Mouse (Mus musculus) ES-CJ7 (cell line): Measurements from ENCODE around the gene Pcnt.

Experiments used
- DNase-seq: peaks from one replicate; pipeline ENCODE4 v3.0.0; 2011; ENCODE audit warnings: low read depth, low spot score

Pcnt gene

DNA sequence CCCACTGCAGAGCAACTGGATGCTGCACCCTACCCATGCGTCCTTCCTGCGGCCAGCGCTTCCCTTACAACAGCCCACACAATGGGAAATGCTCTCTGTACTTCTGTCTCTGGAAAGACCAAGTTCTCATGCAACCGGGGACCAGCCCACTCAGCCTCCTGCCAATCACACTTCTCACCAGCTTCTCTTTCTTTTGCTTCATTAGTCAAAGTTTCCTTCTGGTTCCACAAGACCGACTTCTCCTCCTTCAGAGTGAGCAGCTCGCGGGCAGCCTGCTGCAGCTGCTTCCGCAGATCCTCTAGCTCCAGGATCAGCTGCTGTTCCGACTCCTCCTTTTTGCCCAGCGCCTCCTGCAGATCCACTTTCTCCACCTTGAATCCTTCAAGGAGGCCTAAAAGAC lies 34.1 kb downstream of the Pcnt start:
- DNase-seq = no peak

DNA sequence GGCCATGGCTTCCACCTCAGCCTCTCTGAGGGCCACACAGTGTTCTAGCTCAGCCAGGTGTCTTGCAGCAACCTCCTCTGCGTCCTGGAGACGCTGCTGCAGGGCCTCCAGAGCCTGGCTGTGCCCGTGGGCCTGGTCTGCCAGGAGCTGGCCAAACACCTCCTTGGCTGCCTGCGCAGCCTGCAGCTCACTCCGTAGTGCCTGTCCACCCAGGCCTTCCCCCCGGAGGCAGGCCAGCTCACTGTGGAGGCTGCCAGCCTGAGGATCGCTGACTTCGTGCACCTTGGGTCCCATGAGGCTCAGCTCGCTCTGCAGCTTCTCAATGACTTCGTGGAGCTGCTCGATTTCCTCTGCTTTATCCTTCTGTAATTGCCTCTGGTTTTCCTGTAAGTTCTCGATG lies 50.0 kb downstream of the Pcnt start:
- no peak for DNase-seq

- peak; percentile 66 for DNase-seq
Measured at GRCm38 (mm10) chr10:76391786-76392185, 50.8 kb downstream of the Pcnt start.

GRCm38 (mm10) chr10:76391166-76391565 lies 51.4 kb downstream of the Pcnt start:
- DNase-seq = no peak

DNA sequence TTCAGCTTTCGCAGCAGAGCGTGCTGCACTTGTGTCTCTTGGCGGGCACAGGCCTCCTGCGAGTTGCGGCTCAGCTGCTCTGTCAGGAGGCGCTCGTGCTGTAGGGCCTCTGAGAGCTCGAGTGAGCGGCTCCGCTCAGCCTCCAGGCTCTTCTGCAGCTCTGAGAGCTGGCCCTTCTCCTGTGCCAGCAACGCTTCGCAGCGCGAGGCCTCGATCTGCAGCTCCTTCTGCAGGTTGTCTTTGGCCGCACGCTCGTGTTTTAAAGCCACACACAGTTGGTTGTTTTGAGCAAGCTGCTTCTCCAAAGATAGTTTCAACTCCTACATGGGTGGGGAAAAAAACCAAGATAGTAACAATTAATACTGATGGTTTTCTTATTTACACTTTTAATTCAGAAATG lies 67.6 kb downstream of the Pcnt start:
- DNase-seq = peak; percentile 21

- no peak for DNase-seq
Measured at GRCm38 (mm10) chr10:76371736-76372135, 70.8 kb downstream of the Pcnt start.

DNA sequence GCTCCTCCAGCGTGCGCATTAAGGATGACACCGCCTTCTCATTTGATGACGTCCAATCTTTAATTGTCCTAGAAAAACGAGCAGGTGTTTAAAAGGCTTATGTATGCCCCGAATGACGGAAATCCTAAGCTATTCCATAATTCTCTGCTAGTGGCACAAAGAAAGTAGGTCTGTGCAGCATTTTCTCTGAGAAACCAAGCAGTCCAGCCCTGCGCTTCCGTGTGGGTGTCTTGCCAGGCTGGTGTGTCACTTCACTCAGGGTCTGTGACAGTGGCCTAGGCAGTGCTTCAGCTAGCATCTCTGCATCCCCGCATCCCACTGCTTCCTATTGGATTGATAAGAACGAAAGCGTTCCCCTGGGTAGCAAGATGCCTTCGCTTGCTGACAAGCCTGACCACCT lies 73.8 kb downstream of the Pcnt start:
- no peak for DNase-seq

GRCm38 (mm10) chr10:76363233-76363632 lies 79.4 kb downstream of the Pcnt start:
- DNase-seq = no peak

- DNase-seq = no peak
Measured at GRCm38 (mm10) chr10:76358468-76358867, 84.1 kb downstream of the Pcnt start.

DNA sequence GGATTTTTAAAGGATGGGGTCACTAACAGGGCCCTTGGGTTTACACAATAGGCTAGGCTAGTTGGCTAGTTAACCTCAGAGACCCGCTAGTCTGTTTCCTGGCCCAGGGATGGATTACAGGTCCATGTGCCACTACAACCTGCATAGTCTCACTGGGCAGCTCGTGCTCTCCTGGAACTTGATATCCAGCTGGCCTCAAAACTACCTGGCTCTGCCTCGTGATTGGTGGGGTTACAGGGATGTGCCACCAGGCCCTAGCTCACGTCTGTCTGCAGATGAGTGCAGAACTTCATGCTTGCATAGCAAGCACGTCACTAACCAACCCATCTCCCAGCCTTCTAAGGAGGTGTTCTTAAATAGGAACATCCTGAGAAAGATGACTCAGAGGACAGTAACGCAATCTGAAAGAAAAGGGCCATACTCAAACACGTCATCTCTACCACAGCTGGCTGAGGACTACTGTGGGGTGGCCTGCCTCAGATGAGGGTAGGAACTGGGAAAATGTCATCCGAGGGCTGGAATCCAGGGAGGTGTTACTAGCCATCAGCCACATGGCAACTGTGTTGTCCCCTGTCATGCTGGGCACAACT lies 85.2 kb downstream of the Pcnt start:
- DNase-seq = no peak

DNA sequence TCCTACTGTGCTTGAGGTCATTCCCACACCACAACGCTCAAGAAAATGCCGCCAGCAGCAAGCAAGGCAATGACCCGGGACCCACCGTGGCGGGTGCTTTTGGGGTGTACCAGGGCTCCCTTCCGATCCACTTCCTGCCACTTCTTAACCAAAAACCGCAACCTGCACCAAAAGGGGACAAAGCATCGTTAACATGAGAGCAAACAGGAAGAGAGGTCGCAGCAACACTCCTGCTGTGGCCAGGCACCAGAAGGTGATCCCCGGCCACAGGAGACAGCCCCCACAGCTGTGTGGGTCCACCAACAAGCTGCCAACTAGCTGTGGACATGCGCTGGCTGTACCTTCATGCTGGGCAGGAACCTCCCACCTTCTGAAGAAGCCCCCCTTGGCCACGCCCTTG lies 87.6 kb downstream of the Pcnt start:
- no peak for DNase-seq

DNA sequence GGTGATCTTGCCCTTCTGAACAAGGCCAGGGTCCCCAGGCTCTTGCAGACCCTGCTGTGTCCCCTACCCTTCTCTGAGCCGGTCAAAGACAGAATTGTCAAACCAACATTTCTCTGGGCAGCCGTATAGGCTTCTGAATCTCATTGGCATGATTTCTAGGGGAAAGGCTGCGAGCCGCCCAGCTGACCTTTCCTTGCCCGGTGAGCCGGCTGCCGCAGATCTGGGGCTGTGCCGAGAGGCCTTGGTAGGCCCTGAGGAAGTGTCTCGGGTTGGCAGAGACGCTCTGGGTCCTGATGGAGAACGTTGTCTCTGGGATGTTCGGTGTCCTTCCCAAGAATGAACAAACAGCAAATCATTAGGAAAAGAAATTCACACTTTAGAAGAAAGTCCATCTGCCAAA lies 88.6 kb downstream of the Pcnt start:
- no peak for DNase-seq

DNA sequence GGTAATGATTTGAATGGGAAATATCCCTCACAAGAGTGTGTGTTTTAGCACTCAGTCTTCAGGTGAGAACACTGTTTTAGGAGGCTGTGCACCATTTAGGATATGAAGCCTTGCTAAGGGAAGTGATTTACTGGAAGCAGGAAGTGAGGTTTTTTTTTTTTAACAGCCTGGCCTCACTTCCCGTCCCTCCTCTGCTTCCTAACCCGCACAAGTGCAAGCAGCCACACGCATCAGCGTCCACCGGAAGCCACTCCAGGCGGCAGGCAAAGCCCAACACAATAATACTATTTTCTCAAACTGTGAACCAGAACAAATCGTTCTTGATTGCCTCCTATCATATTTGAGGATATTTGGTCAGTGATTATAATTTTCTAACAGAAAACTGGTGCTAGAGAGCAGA lies 90.6 kb downstream of the Pcnt start:
- DNase-seq = no peak

DNA sequence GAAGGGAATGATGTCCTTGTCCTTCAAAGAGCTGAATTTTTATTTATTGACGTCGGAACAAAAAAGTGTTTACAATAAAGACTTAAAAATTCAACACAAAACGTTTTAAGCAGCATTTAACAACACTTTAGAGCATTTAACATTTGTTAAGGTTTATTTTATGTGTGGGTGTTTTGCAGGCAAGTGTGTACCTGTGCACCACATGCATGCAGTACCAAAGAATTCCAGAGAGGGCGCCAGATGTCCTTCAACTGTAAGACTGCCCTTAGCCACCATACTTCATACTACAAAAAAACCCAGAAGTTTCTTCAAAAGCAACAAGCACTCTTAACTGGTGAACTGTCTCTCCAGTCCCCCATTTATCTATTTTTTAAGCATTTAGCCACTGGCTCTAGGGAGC lies 96.0 kb downstream of the Pcnt start:
- peak; percentile 88 for DNase-seq

GRCm38 (mm10) chr10:76346043-76346491 lies 96.5 kb downstream of the Pcnt start:
- DNase-seq = no peak

DNA sequence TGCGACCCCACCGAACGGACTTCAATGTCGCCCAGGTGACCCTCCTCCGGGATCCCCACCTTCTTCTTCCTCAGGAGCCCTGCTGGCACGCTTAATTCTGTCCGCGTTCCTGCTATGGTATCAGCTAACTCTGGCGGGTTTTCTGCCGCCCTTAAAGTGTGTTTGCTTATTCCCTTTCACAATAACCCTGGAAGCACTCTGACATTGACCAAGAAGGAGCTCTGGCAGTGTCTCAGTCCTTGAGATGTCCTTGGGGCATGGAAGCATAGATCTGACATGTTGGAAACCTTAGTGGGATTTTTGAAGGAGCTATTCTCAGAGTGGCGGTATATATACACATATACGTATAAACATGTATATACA lies 97.1 kb downstream of the Pcnt start:
- DNase-seq = no peak

- DNase-seq = peak; percentile 84
Measured at GRCm38 (mm10) chr10:76344711-76345539, 97.7 kb downstream of the Pcnt start, which contains the start of gene Dip2a. TSS of gene Dip2a (minus strand) at chr10:76345291.

DNA sequence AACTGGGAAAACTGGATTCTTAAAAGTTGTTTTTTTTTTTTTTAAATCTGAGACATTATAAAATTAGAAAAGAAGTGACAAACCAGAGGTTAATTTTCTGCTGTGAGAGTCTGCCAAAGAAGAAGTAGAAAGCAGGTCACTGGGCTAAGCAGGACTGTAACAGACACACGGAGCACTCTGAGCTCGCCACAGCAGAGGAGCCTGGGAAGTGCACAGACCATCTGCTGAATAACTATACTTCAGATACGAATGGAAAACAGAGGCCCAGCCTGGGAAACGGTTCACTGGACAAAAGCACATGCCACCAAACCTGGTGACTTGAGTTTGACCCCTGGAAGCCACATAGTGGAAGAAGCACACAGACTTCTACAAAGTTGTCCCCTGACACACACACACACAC lies 108.2 kb downstream of the Pcnt start:
- no peak for DNase-seq

DNA sequence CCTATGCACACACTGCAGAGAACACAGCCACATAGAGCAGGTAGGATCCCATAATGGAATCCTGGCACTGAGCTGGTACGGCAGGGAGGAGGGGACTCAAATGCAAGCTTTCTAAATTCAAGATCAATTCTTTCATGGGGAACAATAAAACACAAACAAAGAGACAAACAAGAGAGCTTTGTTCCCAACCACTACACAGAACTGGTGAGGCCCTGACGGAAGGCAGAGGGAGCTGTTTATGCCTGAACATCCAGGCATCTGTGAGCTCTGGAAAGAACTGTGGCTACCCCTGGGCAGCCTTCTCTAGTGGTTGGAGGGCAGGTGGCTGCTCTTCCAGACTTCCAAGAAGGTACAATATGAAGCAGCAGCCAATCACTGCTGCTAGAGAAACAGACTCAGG lies 110.5 kb downstream of the Pcnt start:
- DNase-seq = no peak

DNA sequence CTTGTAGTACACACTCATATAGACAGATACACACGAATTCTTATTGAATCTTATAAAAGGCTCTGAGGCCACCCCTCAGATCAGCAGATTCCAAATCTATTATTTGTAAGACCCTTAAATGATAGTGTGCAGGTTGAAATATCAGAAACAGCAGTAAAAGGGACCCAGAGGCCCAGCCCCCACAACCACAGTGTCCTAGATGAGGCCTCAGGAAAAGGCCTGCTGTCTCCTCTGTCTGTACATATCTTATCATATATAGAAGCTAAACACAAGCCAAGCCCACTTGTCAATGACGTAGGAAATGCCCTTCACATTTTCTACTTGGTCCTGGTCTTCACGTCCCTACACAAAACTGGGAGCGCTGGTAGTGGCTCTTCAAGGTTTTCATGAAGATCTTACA lies 113.5 kb downstream of the Pcnt start:
- DNase-seq = no peak

DNA sequence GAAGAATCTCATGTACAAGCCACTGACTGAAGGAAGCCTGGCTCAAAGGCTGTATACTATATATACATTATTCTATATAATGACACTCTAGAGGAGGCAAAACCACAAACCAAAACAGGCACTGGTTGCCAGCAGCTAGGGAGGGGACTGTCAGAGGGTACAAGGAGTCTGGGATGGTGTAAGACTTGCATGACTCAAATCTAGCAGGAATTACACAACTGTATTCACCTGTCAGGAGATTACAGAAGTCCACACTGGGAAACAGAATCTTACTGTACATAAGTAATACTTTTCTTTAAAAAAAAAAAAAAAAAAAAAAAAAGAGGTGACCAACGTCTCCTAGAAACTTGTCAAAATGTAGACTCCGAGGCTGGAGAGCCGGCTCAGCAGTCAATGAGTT lies 114.0 kb downstream of the Pcnt start:
- no peak for DNase-seq

DNA sequence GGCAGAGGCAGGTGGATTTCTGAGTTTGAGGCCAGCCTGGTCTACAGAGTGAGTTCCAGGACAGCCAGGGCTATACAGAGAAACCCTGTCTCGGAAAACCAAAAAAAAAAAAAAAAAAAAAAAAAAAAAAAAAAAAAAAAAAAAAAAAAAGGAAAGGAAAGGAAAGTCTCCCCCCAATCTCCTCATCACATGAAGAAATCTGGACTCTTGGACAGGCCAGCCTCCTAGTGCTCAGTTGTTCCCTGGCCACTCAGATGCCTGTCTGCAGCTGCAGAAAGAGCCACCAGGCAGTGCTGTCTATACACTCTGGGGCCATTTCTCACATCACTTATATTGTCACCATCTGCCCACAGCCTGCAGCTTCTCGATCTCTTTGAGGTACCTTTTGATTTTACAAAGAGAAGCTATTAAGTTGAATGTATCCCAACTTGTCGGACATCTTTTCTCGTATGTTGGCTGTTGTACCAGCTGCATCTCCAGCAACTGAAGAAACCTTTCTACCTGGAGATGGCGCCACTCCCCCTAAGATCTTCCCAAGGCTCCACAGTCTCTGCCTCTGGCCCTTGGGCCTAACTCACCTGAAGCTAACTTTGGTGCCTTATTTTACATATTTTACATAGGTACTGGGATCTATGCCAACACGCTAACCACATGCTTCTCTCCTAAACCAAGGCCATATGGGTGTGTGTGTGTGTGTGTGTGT lies 116.1 kb downstream of the Pcnt start:
- DNase-seq = peak; percentile 50

DNA sequence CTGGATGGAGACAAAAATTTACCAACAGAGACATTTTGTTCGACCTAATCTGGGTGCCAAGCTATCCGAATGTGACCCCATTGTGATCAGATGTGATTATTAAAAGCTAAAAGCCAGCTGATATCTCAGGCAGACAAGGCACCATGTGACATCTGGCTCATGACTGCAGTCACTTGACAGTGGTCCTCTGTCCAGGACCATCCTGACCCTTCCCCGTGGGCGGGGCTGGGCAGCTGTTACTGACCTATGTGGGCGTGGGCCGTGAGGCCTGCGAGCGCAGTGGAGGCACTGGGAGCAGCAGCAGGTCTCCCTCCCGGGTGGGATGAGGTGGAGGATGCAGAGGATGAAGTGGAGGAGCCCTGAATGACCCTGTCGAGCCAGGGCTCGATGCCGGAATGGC lies 125.0 kb downstream of the Pcnt start:
- no peak for DNase-seq
